Mouse (Mus musculus): ENCODE results near the gene Zbtb34.

GRCm38 (mm10) chr2:33459660-33460059 lies 28.5 kb upstream of the Zbtb34 start:
- TF ChIP-seq CTCF (IDR thresholded peaks at IDR 0.05; ENCODE audit: low read depth) (no peak), EP300 (optimal IDR thresholded peaks at IDR 0.05) (no peak)

Data from stomach, postnatal 0 days (tissue).